Mouse (Mus musculus) CH12.LX (cell line): ENCODE results near the gene Strn. TPM values are rescaled to one million over a fixed set of nuclear protein-coding genes. Genes with fewer than 3 reads are reported as not detected.

Source experiments
- DNase-seq: peaks from one replicate; pipeline ENCODE4 v3.0.0-alpha.2; 2013; ENCODE audit errors: extremely low read depth
- H3K27ac ChIP-seq: 2 replicates; pipeline ENCODE4 v1.5.1; 2012; ENCODE audit warnings: low read depth, mild to moderate bottlenecking, control low read depth, moderate library complexity; ENCODE audit not compliant: insufficient read depth
- H3K27me3 ChIP-seq: replicated peaks from 2 replicates; pipeline ENCODE3; 2012; ENCODE audit warnings: inconsistent platforms
- H3K36me3 ChIP-seq, 2 experiments: replicated peaks in 1 of 2; 2 replicates each; pipeline versions ENCODE3 to v1.6.1; 2012; ENCODE audit warnings: inconsistent platforms in 1 of 2, low read length in 1 of 2, mild to moderate bottlenecking in 1 of 2, mixed read lengths in 1 of 2, moderate library complexity in 1 of 2; ENCODE audit not compliant: control insufficient read depth in 1 of 2, insufficient read depth in 1 of 2
- H3K4me1 ChIP-seq, 2 experiments: 2 replicates each; pipeline ENCODE4 v1.6.1; 2012; ENCODE audit warnings: inconsistent platforms in 1 of 2, moderate library complexity in 1 of 2; ENCODE audit not compliant: insufficient read depth in 2 of 2, control insufficient read depth in 1 of 2
- H3K4me2 ChIP-seq: 2 replicates; pipeline ENCODE4 v1.6.1; 2012; ENCODE audit warnings: low read depth, mild to moderate bottlenecking, control low read depth; ENCODE audit not compliant: poor library complexity, insufficient read depth, severe bottlenecking
- H3K4me3 ChIP-seq, 3 experiments: fragments of 150-350 bp in 1 of 3; sonication (generic) in 1 of 3; replicated peaks in 1 of 3; 2 replicates each; pipeline versions ENCODE3 to v1.5.1; 2011 to 2012; ENCODE audit warnings: low read depth in 2 of 3, low read length in 2 of 3, mild to moderate bottlenecking in 2 of 3, moderate library complexity in 2 of 3, control low read depth in 1 of 3, improper control_type of control experiment in 1 of 3, inconsistent platforms in 1 of 3, mixed read lengths in 1 of 3; ENCODE audit not compliant: poor library complexity in 1 of 3
- H3K79me2 ChIP-seq: replicated peaks from 2 replicates; pipeline ENCODE4 v1.6.1; 2012; ENCODE audit warnings: mild to moderate bottlenecking, moderate library complexity; ENCODE audit not compliant: control insufficient read depth, poor library complexity, insufficient read depth, severe bottlenecking; ENCODE audit errors: extremely low read depth
- H3K9ac ChIP-seq: 2 replicates; pipeline ENCODE4 v1.6.1; 2012; ENCODE audit warnings: low read depth, mild to moderate bottlenecking, control low read depth, moderate library complexity; ENCODE audit not compliant: insufficient read depth
- H3K9me3 ChIP-seq: replicated peaks from 2 replicates; pipeline ENCODE3; 2012; ENCODE audit warnings: low read length, inconsistent platforms, mixed read lengths
- BHLHE40 ChIP-seq: IDR thresholded peaks from 2 replicates; pipeline ENCODE4 v1.6.1; 2011; ENCODE audit warnings: mild to moderate bottlenecking, low read depth, low read length, improper control_type of control experiment
- CHD1 ChIP-seq: IDR thresholded peaks from 2 replicates; pipeline ENCODE4 v1.6.1; 2012; ENCODE audit warnings: low read depth, low read length, improper control_type of control experiment, inconsistent platforms
- CHD2 ChIP-seq: IDR thresholded peaks from 2 replicates; pipeline ENCODE4 v1.6.1; 2011; ENCODE audit warnings: low read length, improper control_type of control experiment
- CTCF ChIP-seq, 2 experiments: IDR thresholded peaks in 1 of 2; conservative IDR thresholded peaks in 1 of 2; 2 replicates each; pipeline ENCODE4 v1.5.1; 2011 to 2012; ENCODE audit warnings: low read depth in 2 of 2, low read length in 2 of 2, improper control_type of control experiment in 1 of 2, inconsistent platforms in 1 of 2, mild to moderate bottlenecking in 1 of 2, moderate library complexity in 1 of 2
- E2F4 ChIP-seq: IDR thresholded peaks from 2 replicates; pipeline ENCODE4 v1.6.1; 2011; ENCODE audit warnings: low read depth, low read length, improper control_type of control experiment; ENCODE audit not compliant: insufficient replicate concordance
- ELF1 ChIP-seq: IDR thresholded peaks from 2 replicates; pipeline ENCODE4 v1.6.1; 2014; ENCODE audit warnings: low read depth, mild to moderate bottlenecking, inconsistent platforms, low read length, improper control_type of control experiment
- IRF4 ChIP-seq: IDR thresholded peaks from 2 replicates; pipeline ENCODE4 v1.6.1; 2014; ENCODE audit warnings: low read depth, mild to moderate bottlenecking, inconsistent platforms, low read length, improper control_type of control experiment
- JUND ChIP-seq: conservative IDR thresholded peaks from 2 replicates; pipeline ENCODE4 v1.6.1; 2011; ENCODE audit warnings: low read depth, low read length, improper control_type of control experiment
- KAT2A ChIP-seq: IDR thresholded peaks from 2 replicates; pipeline ENCODE4 v1.6.1; 2012; ENCODE audit warnings: low read length, improper control_type of control experiment, inconsistent platforms; ENCODE audit not compliant: insufficient replicate concordance
- MEF2A ChIP-seq: IDR thresholded peaks from 2 replicates; pipeline ENCODE4 v1.6.1; 2014; ENCODE audit warnings: low read depth, mild to moderate bottlenecking, inconsistent platforms, low read length, improper control_type of control experiment, borderline replicate concordance
- MXI1 ChIP-seq: IDR thresholded peaks from 2 replicates; pipeline ENCODE4 v1.6.1; 2011; ENCODE audit warnings: mild to moderate bottlenecking, low read depth, low read length, improper control_type of control experiment
- MYC ChIP-seq: IDR thresholded peaks from 2 replicates; pipeline ENCODE4 v1.6.1; 2011; ENCODE audit warnings: low read depth, mild to moderate bottlenecking, improper control_type of control experiment, low read length
- NELFE ChIP-seq: IDR thresholded peaks from 2 replicates; pipeline ENCODE4 v1.6.1; 2011; ENCODE audit warnings: low read depth, low read length, improper control_type of control experiment
- NRF1 ChIP-seq: IDR thresholded peaks from 2 replicates; pipeline ENCODE4 v1.6.1; 2014; ENCODE audit warnings: low read depth, mild to moderate bottlenecking, inconsistent platforms, low read length, improper control_type of control experiment, moderate library complexity
- PAX5 ChIP-seq: IDR thresholded peaks from 2 replicates; pipeline ENCODE4 v1.6.1; 2012; ENCODE audit warnings: low read length, inconsistent platforms, mixed read lengths
- RAD21 ChIP-seq: IDR thresholded peaks from 2 replicates; pipeline ENCODE4 v1.6.1; 2011; ENCODE audit warnings: low read depth, mild to moderate bottlenecking, low read length, improper control_type of control experiment, moderate library complexity
- RCOR1 ChIP-seq: conservative IDR thresholded peaks from 2 replicates; pipeline ENCODE4 v1.6.1; 2012; ENCODE audit warnings: low read depth, mild to moderate bottlenecking, inconsistent platforms, low read length, improper control_type of control experiment
- SIN3A ChIP-seq: IDR thresholded peaks from 2 replicates; pipeline ENCODE4 v1.6.1; 2012; ENCODE audit warnings: low read length, improper control_type of control experiment, inconsistent platforms
- SMC3 ChIP-seq: IDR thresholded peaks from 2 replicates; pipeline ENCODE4 v1.6.1; 2011; ENCODE audit warnings: low read depth, low read length, improper control_type of control experiment
- TCF12 ChIP-seq: IDR thresholded peaks from 2 replicates; pipeline ENCODE4 v1.6.1; 2014; ENCODE audit warnings: low read depth, mild to moderate bottlenecking, inconsistent platforms, low read length, improper control_type of control experiment
- USF2 ChIP-seq: conservative IDR thresholded peaks from 2 replicates; pipeline ENCODE4 v1.6.1; 2011; ENCODE audit warnings: low read depth, low read length, improper control_type of control experiment
- ZC3H11A ChIP-seq: IDR thresholded peaks from 2 replicates; pipeline ENCODE4 v1.6.1; 2012; ENCODE audit warnings: low read depth, mild to moderate bottlenecking, inconsistent platforms, low read length, improper control_type of control experiment
- ZKSCAN1 ChIP-seq: IDR thresholded peaks from 2 replicates; pipeline ENCODE4 v1.6.1; 2012; ENCODE audit warnings: low read depth, inconsistent platforms, low read length, improper control_type of control experiment, borderline replicate concordance
- dilution Hi-C: fragments of 300-500 bp; cut with MboI; formaldehyde crosslinking; loops from 2 replicates; pipeline ENCODE4 v1.14.3; 2020; ENCODE audit warnings: low sequenced_read_pairs; ENCODE audit not compliant: extremely low pct_unique_long_range_greater_than_20kb, extremely low pct_ligation_motif_present
- in situ Hi-C: fragments of 300-500 bp; cut with MboI; formaldehyde crosslinking; loops from 3 replicates; pipeline ENCODE4 v1.14.3; 2019; ENCODE audit warnings: low sequenced_read_pairs, low pct_ligation_motif_present, low pct_unique_long_range_greater_than_20kb, mixed read lengths
- polyA plus RNA-seq: library from polyadenylated mRNA; unstranded; fragments of >175 nt; gene quantifications from 2 replicates; pipeline ENCODE4 v1.2.1, GENCODE M21; 2012; ENCODE audit warnings: low read depth; ENCODE audit not compliant: insufficient read length
- total RNA-seq, 2 experiments: library from RNA; depleted of rRNA; stranded (reverse); fragments of 300-350 nt in 1 of 2; fragments of >200 nt in 1 of 2; gene quantifications; 2 replicates each; pipeline ENCODE4 v1.2.3; 2012 to 2014

Gene Strn
- total and polyA plus RNA-seq, 3 experiments: 9.9 to 14.3 (median 12.3) TPM

GRCm38 (mm10) chr17:78603872-78604271 is 133.1 kb downstream of the Strn start:
- DNase-seq: peak; percentile 82
- no peak overlapping the region for H3K4me3 ChIP-seq
- in situ Hi-C loops: loop anchor here (10.0 kb wide), 1 partner anchor 151 kb away; no protein-coding TSS in a partner anchor
- no peak for TF ChIP-seq RCOR1
- TF ChIP-seq PAX5: no peak
- TF ChIP-seq USF2: no peak
- TF ChIP-seq ELF1: no peak
- TF ChIP-seq JUND: no peak
- TF ChIP-seq TCF12: no peak
- no peak for TF ChIP-seq E2F4
- peak; percentile 34; the same call in 1 of the 2 replicates for TF ChIP-seq SMC3
- no peak for TF ChIP-seq KAT2A
- no peak for TF ChIP-seq ZKSCAN1
- no peak for TF ChIP-seq NRF1
- no peak for TF ChIP-seq BHLHE40
- no peak for TF ChIP-seq MYC
- no peak for TF ChIP-seq MXI1
- peak; percentile 69 for TF ChIP-seq RAD21
- peak; percentile 83 to 90 for TF ChIP-seq CTCF (conservative IDR thresholded peaks at IDR 0.05 in 1 of 2, IDR thresholded peaks at IDR 0.05 in 1 of 2; ENCODE audit: low read depth in 2 of 2, low read length in 2 of 2)
- no peak for TF ChIP-seq NELFE
- peak; percentile 16; the same call in 1 of the 2 replicates for TF ChIP-seq IRF4
- no peak for TF ChIP-seq SIN3A
- TF ChIP-seq, all 38 proteins: peak for 4
- dilution Hi-C loops: no loop called here
- Histone ChIP-seq H3K36me3 (no peaks in the 10 kb centered on the region), H3K9me3 (no peaks in the 10 kb centered on the region), H3K4me2 (peak overlapping the region; percentile 81), H3K27me3 (peaks cover 5% of the 10 kb centered on the region), H3K79me2 (no peaks in the 10 kb centered on the region), H3K4me1 (peaks cover 0 to 5% of the 10 kb centered on the region in 2 experiments; a peak in 1 of 4 replicates), H3K9ac (peak overlapping the region; percentile 38), H3K27ac (no peak overlapping the region)

- no peaks in the 10 kb centered on the region for H3K9me3 ChIP-seq
- no peak for DNase-seq
- H3K36me3 ChIP-seq: no peaks in the 10 kb centered on the region
- in situ Hi-C loops (loop anchor here (10.0 kb wide), 1 partner anchor 152 kb away; no protein-coding TSS in a partner anchor), dilution Hi-C loops (no loop called here)
- no peak for TF ChIP-seq MEF2A
- no peak for TF ChIP-seq BHLHE40
- no peak for TF ChIP-seq IRF4
- no peak for TF ChIP-seq NELFE
- TF ChIP-seq USF2: no peak
- no peak for TF ChIP-seq ZC3H11A
- no peak for TF ChIP-seq CHD1
- TF ChIP-seq CHD2: no peak
- peaks cover 5% of the 10 kb centered on the region for H3K27me3 ChIP-seq
- no peak overlapping the region for H3K9ac ChIP-seq
- H3K4me3 ChIP-seq: no peak overlapping the region
- H3K4me1 ChIP-seq: peaks cover 0 to 8% of the 10 kb centered on the region in 2 experiments; a peak in 2 of 4 replicates
- no peaks in the 10 kb centered on the region for H3K79me2 ChIP-seq
- H3K4me2 ChIP-seq: no peak overlapping the region
- H3K27ac ChIP-seq: no peak overlapping the region
Observed at GRCm38 (mm10) chr17:78602316-78602715, 134.7 kb downstream of the Strn start.
